Mouse (Mus musculus) MEL (cell line): ENCODE measurements at regions not wholly inside any gene's neighbourhood (a gene's known extent, or its start where the extent isn't known, plus 50 kb on each side); places are given as distances from the start of the nearest gene placed in this dataset.
A peak's percentile ranks its signal among the peaks of the same experiment; 100 is the strongest.

ENCODE experiments used
- DNase-seq: peaks from one replicate; pipeline ENCODE4 v3.0.0; 2011; ENCODE audit warnings: low read depth, low spot score
- H3K27ac ChIP-seq: 2 replicates; pipeline ENCODE4 v1.5.1; 2012; ENCODE audit warnings: low read depth, mild to moderate bottlenecking, control low read depth, low read length, moderate library complexity; ENCODE audit not compliant: control insufficient read depth
- H3K27me3 ChIP-seq, 2 experiments: fragments of 150-350 bp in 1 of 2; sonication (generic) in 1 of 2; 2 replicates each; pipeline ENCODE4 v1.6.1; 2012; ENCODE audit warnings: low read length in 2 of 2, mild to moderate bottlenecking in 2 of 2, improper control_type of control experiment in 1 of 2, moderate library complexity in 1 of 2; ENCODE audit not compliant: insufficient read depth in 2 of 2, control insufficient read depth in 1 of 2
- H3K36me3 ChIP-seq, 2 experiments: 2 replicates each; pipeline ENCODE4 v1.6.1; 2012 to 2014; ENCODE audit warnings: low read length in 2 of 2, improper control_type of control experiment in 1 of 2, inconsistent platforms in 1 of 2, mild to moderate bottlenecking in 1 of 2; ENCODE audit not compliant: insufficient read depth in 2 of 2, control insufficient read depth in 1 of 2
- H3K4me1 ChIP-seq, 2 experiments: fragments of 150-350 bp in 1 of 2; sonication (generic) in 1 of 2; 2 replicates each; pipeline ENCODE4 v1.6.1; 2012; ENCODE audit warnings: low read length in 2 of 2, improper control_type of control experiment in 1 of 2, mild to moderate bottlenecking in 1 of 2; ENCODE audit not compliant: insufficient read depth in 2 of 2, control insufficient read depth in 1 of 2
- H3K4me3 ChIP-seq, 2 experiments: fragments of 150-350 bp in 1 of 2; sonication (generic) in 1 of 2; 2 replicates each; pipeline ENCODE4 v1.5.1; 2012; ENCODE audit warnings: low read depth in 2 of 2, low read length in 2 of 2, mild to moderate bottlenecking in 2 of 2, moderate library complexity in 2 of 2, control low read depth in 1 of 2, improper control_type of control experiment in 1 of 2; ENCODE audit not compliant: control insufficient read depth in 1 of 2, insufficient read depth in 1 of 2
- H3K79me2 ChIP-seq: 2 replicates; pipeline ENCODE4 v1.6.1; 2012; ENCODE audit warnings: mild to moderate bottlenecking, low read length, moderate library complexity; ENCODE audit not compliant: control insufficient read depth, poor library complexity, insufficient read depth
- H3K9ac ChIP-seq: 2 replicates; pipeline ENCODE4 v1.6.1; 2012; ENCODE audit warnings: low read depth, mild to moderate bottlenecking, control low read depth, low read length, moderate library complexity; ENCODE audit not compliant: control insufficient read depth, poor library complexity, severe bottlenecking
- H3K9me3 ChIP-seq: fragments of 150-350 bp; sonication (generic); replicated peaks from 2 replicates; pipeline ENCODE4 v1.6.1; 2012; ENCODE audit warnings: mild to moderate bottlenecking, low read length, improper control_type of control experiment, moderate library complexity; ENCODE audit not compliant: insufficient read depth
- BHLHE40 ChIP-seq: IDR thresholded peaks from 2 replicates; pipeline ENCODE4 v1.6.1; 2012; ENCODE audit warnings: low read depth, mild to moderate bottlenecking, inconsistent platforms, low read length, improper control_type of control experiment, borderline replicate concordance
- CHD2 ChIP-seq: IDR thresholded peaks from 2 replicates; pipeline ENCODE4 v1.6.1; 2011; ENCODE audit warnings: low read length, improper control_type of control experiment
- ELF1 ChIP-seq: IDR thresholded peaks from 2 replicates; pipeline ENCODE4 v1.6.1; 2014; ENCODE audit warnings: low read depth, mild to moderate bottlenecking, inconsistent platforms, low read length, improper control_type of control experiment, moderate library complexity
- ETS1 ChIP-seq: IDR thresholded peaks from 2 replicates; pipeline ENCODE4 v1.6.1; 2012; ENCODE audit warnings: low read depth, mild to moderate bottlenecking, inconsistent platforms, low read length, improper control_type of control experiment, moderate library complexity
- GABPA ChIP-seq: IDR thresholded peaks from 2 replicates; pipeline ENCODE4 v1.6.1; 2012; ENCODE audit warnings: low read depth, mild to moderate bottlenecking, inconsistent platforms, low read length, improper control_type of control experiment, moderate library complexity
- HCFC1 ChIP-seq: IDR thresholded peaks from 2 replicates; pipeline ENCODE4 v1.6.1; 2012; ENCODE audit warnings: low read depth, mild to moderate bottlenecking, inconsistent platforms, low read length, improper control_type of control experiment, moderate library complexity
- MAFK ChIP-seq: IDR thresholded peaks from 2 replicates; pipeline ENCODE4 v1.6.1; 2011; ENCODE audit warnings: low read depth, mild to moderate bottlenecking, low read length, improper control_type of control experiment, borderline replicate concordance
- MAX ChIP-seq: IDR thresholded peaks from 2 replicates; pipeline ENCODE4 v1.6.1; 2011; ENCODE audit warnings: low read length, improper control_type of control experiment
- MYB ChIP-seq: IDR thresholded peaks from 2 replicates; pipeline ENCODE4 v1.6.1; 2011; ENCODE audit warnings: mild to moderate bottlenecking, low read depth, low read length, improper control_type of control experiment
- NELFE ChIP-seq: IDR thresholded peaks from 2 replicates; pipeline ENCODE4 v1.6.1; 2011; ENCODE audit warnings: low read depth, low read length, improper control_type of control experiment
- NRF1 ChIP-seq: IDR thresholded peaks from 2 replicates; pipeline ENCODE4 v1.6.1; 2014; ENCODE audit warnings: low read depth, mild to moderate bottlenecking, inconsistent platforms, low read length, improper control_type of control experiment, moderate library complexity; ENCODE audit not compliant: poor library complexity, insufficient read depth, severe bottlenecking
- POLR2A ChIP-seq, 2 experiments: IDR thresholded peaks; 2 replicates each; pipeline ENCODE4 v1.6.1; 2011 to 2012; ENCODE audit warnings: low read length in 2 of 2, mild to moderate bottlenecking in 2 of 2, control low read depth in 1 of 2, improper control_type of control experiment in 1 of 2, low read depth in 1 of 2, moderate library complexity in 1 of 2; ENCODE audit not compliant: control insufficient read depth in 1 of 2, insufficient read depth in 1 of 2, poor library complexity in 1 of 2
- POLR2AphosphoS5 ChIP-seq: IDR thresholded peaks from 2 replicates; pipeline ENCODE4 v1.6.1; 2012; ENCODE audit warnings: low read depth, borderline replicate concordance, mild to moderate bottlenecking, inconsistent platforms, low read length, moderate library complexity, mixed read lengths
- SMC3 ChIP-seq: IDR thresholded peaks from 2 replicates; pipeline ENCODE4 v1.6.1; 2011; ENCODE audit warnings: low read depth, low read length, improper control_type of control experiment
- TBP ChIP-seq: IDR thresholded peaks from 2 replicates; pipeline ENCODE4 v1.8.0; 2011; ENCODE audit warnings: low read depth, low read length, improper control_type of control experiment
- ZNF384 ChIP-seq: IDR thresholded peaks from 2 replicates; pipeline ENCODE4 v1.6.1; 2012; ENCODE audit warnings: low read depth, mild to moderate bottlenecking, inconsistent platforms, low read length, improper control_type of control experiment

GRCm38 (mm10) chr5:54180640-54181326, 182.5 kb downstream of the Stim2 start:
- no peaks in the 10 kb centered on the region for H3K36me3 ChIP-seq

DNA sequence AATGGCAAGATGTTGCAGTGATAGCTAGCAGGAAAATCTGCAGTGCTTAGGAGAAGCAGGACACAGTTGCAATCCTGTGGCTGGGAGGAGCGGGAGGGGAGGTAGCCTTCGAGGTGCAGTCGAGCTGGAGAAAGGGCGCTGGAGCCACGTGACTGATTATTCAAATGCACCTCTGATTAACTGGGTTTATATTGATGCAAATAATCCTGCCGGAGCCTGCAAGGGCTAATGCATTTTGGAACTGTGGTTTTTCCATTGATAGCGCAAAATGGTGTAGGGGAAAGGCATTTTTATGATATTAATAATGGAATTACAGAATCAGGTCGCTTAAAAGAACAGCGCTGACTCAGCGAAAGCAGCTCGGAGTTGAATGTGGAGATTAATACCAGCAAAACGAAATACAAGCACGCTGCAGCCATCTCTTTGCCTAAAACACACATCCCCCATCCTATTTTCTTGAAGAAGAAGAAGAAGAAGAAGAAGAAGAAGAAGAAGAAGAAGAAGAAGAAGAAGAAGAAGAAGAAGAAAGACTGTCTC, 183.1 kb downstream of the Stim2 start:
- no peaks in the 10 kb centered on the region for H3K9me3 ChIP-seq
- H3K27ac ChIP-seq: no peak overlapping the region
- no peaks in the 10 kb centered on the region for H3K27me3 ChIP-seq
- no peak for TF ChIP-seq BHLHE40
- 0 out of 2 replicates have a peak, but pooled peaks have one; percentile 35 for TF ChIP-seq MAFK
- no peak for TF ChIP-seq NRF1
- no peak for TF ChIP-seq ELF1
- TF ChIP-seq POLR2AphosphoS5: no peak
- TF ChIP-seq MYB: no peak
- no peaks in the 10 kb centered on the region for H3K36me3 ChIP-seq
- no peaks in the 10 kb centered on the region for H3K79me2 ChIP-seq
- no peaks in the 10 kb centered on the region for H3K4me1 ChIP-seq
- no peak overlapping the region for H3K9ac ChIP-seq
- no peak overlapping the region for H3K4me3 ChIP-seq
- no peak for DNase-seq

More at GRCm38 (mm10) chr5:54180640-54181326, 182.5 kb downstream of the Stim2 start:
- Histone ChIP-seq H3K9me3 (no peaks in the 10 kb centered on the region), H3K27me3 (no peaks in the 10 kb centered on the region), H3K9ac (no peak overlapping the region), H3K27ac (no peak overlapping the region), H3K4me3 (no peak overlapping the region), H3K79me2 (no peaks in the 10 kb centered on the region), H3K4me1 (no peaks in the 10 kb centered on the region)
- no peak for DNase-seq
- no peak for TF ChIP-seq CHD2
- TF ChIP-seq MAX: no peak
- no peak for TF ChIP-seq GABPA
- no peak for TF ChIP-seq HCFC1
- TF ChIP-seq SMC3: no peak
- TF ChIP-seq BHLHE40: no peak
- TF ChIP-seq ZNF384: no peak
- TF ChIP-seq TBP: no peak
- TF ChIP-seq POLR2A (IDR thresholded peaks at IDR 0.05; ENCODE audit: control insufficient read depth in 1 of 2, insufficient read depth in 1 of 2, low read depth in 1 of 2, low read length in 2 of 2, poor library complexity in 1 of 2): no peak
- no peak for TF ChIP-seq ETS1
- TF ChIP-seq NELFE: no peak
